Mouse (Mus musculus) ES-Bruce4 (cell line): Measurements from ENCODE around the gene Nek11.

Source experiments
- CTCF ChIP-seq: IDR thresholded peaks from one replicate; pipeline ENCODE4 v1.8.1; 2011; ENCODE audit warnings: low read depth, low read length
- POLR2A ChIP-seq: IDR thresholded peaks from one replicate; pipeline ENCODE4 v1.8.1; 2011; ENCODE audit warnings: low read length; ENCODE audit not compliant: insufficient read depth

- TF ChIP-seq CTCF (no peak), POLR2A (no peak)
Measured at GRCm38 (mm10) chr9:105387403-105387802, 7.9 kb downstream of the Nek11 start.
